Mouse (Mus musculus): ENCODE data around the gene Arl6ip5. TPM values are rescaled to one million over a fixed set of nuclear protein-coding genes. Genes with fewer than 3 reads are reported as not detected.

Arl6ip5 gene
- total and polyA plus RNA-seq, 2 experiments: 25.3 to 27.8 TPM

GRCm38 (mm10) chr6:97240092-97240491 lies 29.6 kb downstream of the Arl6ip5 start:
- Histone ChIP-seq H3K9ac (ENCODE audit: low read depth, low read length) (no peak overlapping the region), H3K27me3 (ENCODE audit: control insufficient read depth, insufficient read depth, low read length) (no peaks in the 10 kb centered on the region), H3K27ac (replicated peaks; ENCODE audit: insufficient read depth, low read depth, low read length) (no peak overlapping the region), H3K36me3 (ENCODE audit: control insufficient read depth, insufficient read depth, low read length) (no peaks in the 10 kb centered on the region), H3K4me3 (ENCODE audit: insufficient read depth, low read depth, low read length) (no peak overlapping the region), H3K79me2 (ENCODE audit: control insufficient read depth, insufficient read depth, low read length) (no peaks in the 10 kb centered on the region), H3K4me1 (ENCODE audit: control insufficient read depth, insufficient read depth, low read length) (no peaks in the 10 kb centered on the region)
- WGBS: 90% methylated on average over 5 of the region's 5 CpGs
- no peak for DNase-seq (ENCODE audit: extremely low read depth, low read depth, low spot score)
- TF ChIP-seq CTCF (IDR thresholded peaks at IDR 0.05; ENCODE audit: low read depth, low read length) (no peak), POLR2A (IDR thresholded peaks at IDR 0.05; ENCODE audit: extremely low read depth, insufficient read depth, low read length) (no peak)

GRCm38 (mm10) chr6:97242522-97242921 lies 32.0 kb downstream of the Arl6ip5 start:
- no peaks in the 10 kb centered on the region for H3K36me3 ChIP-seq (ENCODE audit: control insufficient read depth, insufficient read depth, low read length)
- no peaks in the 10 kb centered on the region for H3K4me1 ChIP-seq (ENCODE audit: control insufficient read depth, insufficient read depth, low read length)
- H3K27me3 ChIP-seq (ENCODE audit: control insufficient read depth, insufficient read depth, low read length): no peaks in the 10 kb centered on the region
- 86% methylated on average over 4 of the region's 4 CpGs for WGBS
- H3K9ac ChIP-seq (ENCODE audit: low read depth, low read length): no peak overlapping the region
- H3K27ac ChIP-seq (replicated peaks; ENCODE audit: insufficient read depth, low read depth, low read length): no peak overlapping the region
- DNase-seq (ENCODE audit: extremely low read depth, low read depth, low spot score): no peak
- H3K79me2 ChIP-seq (ENCODE audit: control insufficient read depth, insufficient read depth, low read length): no peaks in the 10 kb centered on the region
- no peak overlapping the region for H3K4me3 ChIP-seq (ENCODE audit: insufficient read depth, low read depth, low read length)
- TF ChIP-seq POLR2A (IDR thresholded peaks at IDR 0.05; ENCODE audit: extremely low read depth, insufficient read depth, low read length): no peak

GRCm38 (mm10) chr6:97245200-97245599 lies 34.7 kb downstream of the Arl6ip5 start:
- TF ChIP-seq POLR2A (IDR thresholded peaks at IDR 0.05; ENCODE audit: extremely low read depth, insufficient read depth, low read length): no peak
- TF ChIP-seq CTCF (IDR thresholded peaks at IDR 0.05; ENCODE audit: low read depth, low read length): no peak
- H3K36me3 ChIP-seq (ENCODE audit: control insufficient read depth, insufficient read depth, low read length): no peaks in the 10 kb centered on the region
- no peak for DNase-seq (ENCODE audit: extremely low read depth, low read depth, low spot score)
- H3K9ac ChIP-seq (ENCODE audit: low read depth, low read length): no peak overlapping the region
- no peak overlapping the region for H3K4me3 ChIP-seq (ENCODE audit: insufficient read depth, low read depth, low read length)
- H3K4me1 ChIP-seq (ENCODE audit: control insufficient read depth, insufficient read depth, low read length): no peaks in the 10 kb centered on the region
- no peaks in the 10 kb centered on the region for H3K79me2 ChIP-seq (ENCODE audit: control insufficient read depth, insufficient read depth, low read length)
- H3K27ac ChIP-seq (replicated peaks; ENCODE audit: insufficient read depth, low read depth, low read length): no peak overlapping the region
- H3K27me3 ChIP-seq (ENCODE audit: control insufficient read depth, insufficient read depth, low read length): no peaks in the 10 kb centered on the region

- TF ChIP-seq CTCF (IDR thresholded peaks at IDR 0.05; ENCODE audit: low read depth, low read length) (peak; percentile 55; the same call in 1 of the 2 replicates), POLR2A (IDR thresholded peaks at IDR 0.05; ENCODE audit: extremely low read depth, insufficient read depth, low read length) (no peak)
- Histone ChIP-seq H3K36me3 (ENCODE audit: control insufficient read depth, insufficient read depth, low read length) (no peaks in the 10 kb centered on the region), H3K27ac (replicated peaks; ENCODE audit: insufficient read depth, low read depth, low read length) (no peak overlapping the region), H3K4me1 (ENCODE audit: control insufficient read depth, insufficient read depth, low read length) (peaks cover 3% of the 10 kb centered on the region; the same call in 1 of the 2 replicates), H3K9ac (ENCODE audit: low read depth, low read length) (no peak overlapping the region), H3K4me3 (ENCODE audit: insufficient read depth, low read depth, low read length) (no peak overlapping the region), H3K27me3 (ENCODE audit: control insufficient read depth, insufficient read depth, low read length) (no peaks in the 10 kb centered on the region), H3K79me2 (ENCODE audit: control insufficient read depth, insufficient read depth, low read length) (no peaks in the 10 kb centered on the region)
- WGBS: 33% methylated on average over 6 of the region's 6 CpGs
- DNase-seq (ENCODE audit: extremely low read depth, low read depth, low spot score): peak; percentile 72
Measured at GRCm38 (mm10) chr6:97250966-97251365, 40.5 kb downstream of the Arl6ip5 start.

GRCm38 (mm10) chr6:97252086-97252485 lies 41.6 kb downstream of the Arl6ip5 start:
- WGBS: 33% methylated on average over 5 of the region's 5 CpGs
- H3K9ac ChIP-seq (ENCODE audit: low read depth, low read length): no peak overlapping the region

GRCm38 (mm10) chr6:97252711-97253221 lies 42.3 kb downstream of the Arl6ip5 start, which contains the start of gene Lmod3:
TSS of gene Lmod3 (minus strand) at chr6:97252759.
- no peak within 1 kb of the TSS for H3K9ac ChIP-seq (ENCODE audit: low read depth, low read length)
- TF ChIP-seq CTCF (IDR thresholded peaks at IDR 0.05; ENCODE audit: low read depth, low read length) (no peak), POLR2A (IDR thresholded peaks at IDR 0.05; ENCODE audit: extremely low read depth, insufficient read depth, low read length) (no peak)
- H3K36me3 ChIP-seq (ENCODE audit: control insufficient read depth, insufficient read depth, low read length): no peaks in the 10 kb centered on the region
- H3K27ac ChIP-seq (replicated peaks; ENCODE audit: insufficient read depth, low read depth, low read length): no peak within 1 kb of the TSS
- H3K4me3 ChIP-seq (ENCODE audit: insufficient read depth, low read depth, low read length): no peak within 1 kb of the TSS
- WGBS: 71% methylated on average over 9 of the region's 9 CpGs
- H3K79me2 ChIP-seq (ENCODE audit: control insufficient read depth, insufficient read depth, low read length): no peaks in the 10 kb centered on the region
- H3K4me1 ChIP-seq (ENCODE audit: control insufficient read depth, insufficient read depth, low read length): peaks cover 3% of the 10 kb centered on the region; the same call in 1 of the 2 replicates
- no peak for DNase-seq (ENCODE audit: extremely low read depth, low read depth, low spot score)
- H3K27me3 ChIP-seq (ENCODE audit: control insufficient read depth, insufficient read depth, low read length): no peaks in the 10 kb centered on the region

More at GRCm38 (mm10) chr6:97252086-97252485, 41.6 kb downstream of the Arl6ip5 start:
- TF ChIP-seq CTCF (IDR thresholded peaks at IDR 0.05; ENCODE audit: low read depth, low read length) (no peak), POLR2A (IDR thresholded peaks at IDR 0.05; ENCODE audit: extremely low read depth, insufficient read depth, low read length) (no peak)
- H3K79me2 ChIP-seq (ENCODE audit: control insufficient read depth, insufficient read depth, low read length): no peaks in the 10 kb centered on the region
- peaks cover 3% of the 10 kb centered on the region; the same call in 1 of the 2 replicates for H3K4me1 ChIP-seq (ENCODE audit: control insufficient read depth, insufficient read depth, low read length)
- no peak overlapping the region for H3K4me3 ChIP-seq (ENCODE audit: insufficient read depth, low read depth, low read length)
- H3K36me3 ChIP-seq (ENCODE audit: control insufficient read depth, insufficient read depth, low read length): no peaks in the 10 kb centered on the region
- no peaks in the 10 kb centered on the region for H3K27me3 ChIP-seq (ENCODE audit: control insufficient read depth, insufficient read depth, low read length)
- DNase-seq (ENCODE audit: extremely low read depth, low read depth, low spot score): peak; percentile 28
- no peak overlapping the region for H3K27ac ChIP-seq (replicated peaks; ENCODE audit: insufficient read depth, low read depth, low read length)
